Mouse (Mus musculus) urinary bladder, postnatal 4 days (tissue): ENCODE data around the gene Ppp1r8.

Source experiments
- DNase-seq, 2 experiments: peaks; one replicate each; pipeline ENCODE4 v3.0.0; 2021 to 2022; ENCODE audit warnings: low spot score in 2 of 2

The Ppp1r8 gene

GRCm38 (mm10) chr4:132783732-132784131, 59.2 kb downstream of the Ppp1r8 start:
- no peak for DNase-seq

- no peak for DNase-seq
These were observed 62.7 kb downstream of the Ppp1r8 start for GRCm38 (mm10) chr4:132780288-132780687.

DNA sequence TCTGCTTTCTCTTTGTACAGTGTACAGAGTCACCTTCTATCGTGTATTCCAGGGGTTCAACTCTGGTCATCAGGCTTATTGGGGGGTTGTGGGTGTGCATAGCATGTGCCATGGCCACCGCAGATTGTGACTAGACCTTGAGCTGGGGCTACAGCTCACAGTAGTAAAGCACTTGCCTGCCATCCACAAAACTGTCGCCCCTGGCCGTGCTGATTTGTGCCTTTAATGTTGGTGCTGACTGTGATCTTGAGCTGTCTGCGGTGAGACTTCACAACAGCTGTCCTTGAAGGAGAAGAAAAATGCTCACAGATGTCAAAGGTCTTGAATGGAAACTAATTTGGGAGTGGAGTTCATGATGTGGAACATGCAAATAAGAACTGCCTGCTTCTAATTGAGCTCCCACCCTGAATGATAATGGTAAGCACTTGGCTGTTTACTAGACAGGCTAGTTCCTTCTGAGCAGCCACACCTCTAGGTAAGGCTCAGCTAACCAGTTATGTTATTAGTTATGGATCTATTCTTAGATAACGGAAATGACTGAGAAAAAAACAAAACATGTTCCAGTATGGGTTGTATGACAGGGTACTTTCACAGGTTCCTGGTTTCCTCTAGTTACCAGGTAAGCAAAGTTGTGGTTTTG, 64.3 kb downstream of the Ppp1r8 start:
- DNase-seq, result no peak
